Mouse (Mus musculus): ENCODE measurements around the gene Myrfl. TPM values are rescaled to one million over a fixed set of nuclear protein-coding genes. Genes with fewer than 3 reads are reported as not detected.
A peak's percentile ranks its signal among the peaks of the same experiment; 100 is the strongest.

The Myrfl gene
- total RNA-seq, 2 experiments from 2014 or later = 0.23 TPM; not detected in 1

DNA sequence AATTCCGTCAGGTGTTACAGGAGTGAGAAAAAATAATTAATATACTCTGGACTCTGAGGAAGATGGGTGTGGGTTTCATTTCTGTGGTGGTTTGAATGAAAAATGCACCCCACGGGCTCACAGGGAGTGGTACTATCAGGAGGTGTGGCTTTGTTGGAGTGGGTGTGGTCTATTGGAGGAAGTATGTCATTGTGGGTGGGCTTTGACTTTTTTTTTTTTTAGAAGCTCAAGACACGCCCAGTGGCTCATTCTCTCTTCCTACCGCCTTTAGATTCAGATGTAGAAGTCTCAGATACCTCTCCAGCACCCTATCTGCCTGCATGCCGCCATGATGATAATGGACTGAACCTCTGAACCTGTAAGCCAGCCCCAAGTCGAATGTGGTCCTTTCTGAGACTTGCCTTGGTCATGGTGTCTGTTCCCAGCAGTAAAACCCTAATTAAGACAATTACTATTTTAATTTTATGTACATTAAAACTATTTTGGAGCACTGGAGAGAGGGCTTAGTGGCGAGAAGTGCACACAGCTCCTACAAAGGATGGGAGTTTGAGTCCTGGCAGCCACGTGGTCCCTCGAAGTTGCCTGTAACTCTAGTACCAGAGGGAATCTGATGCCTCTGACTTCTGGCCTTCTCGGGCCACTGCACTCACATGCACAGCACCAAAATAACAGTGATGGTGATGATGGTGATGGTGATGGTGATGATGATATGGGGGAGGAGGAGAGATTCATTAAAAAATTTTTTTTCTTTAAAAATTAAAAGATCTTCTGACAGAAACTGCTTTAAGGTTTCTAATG, 88.0 kb downstream of the Myrfl start:
- H3K4me3 ChIP-seq = no peak overlapping the region
- DNase-seq (ENCODE audit: extremely low spot score in 1 of 2, low spot score in 2 of 2) = no peak
- H3K27ac ChIP-seq = no peak overlapping the region
- intact Hi-C loops (cut with DNase I) = no loop called here
- no peak for TF ChIP-seq CTCF (IDR thresholded peaks at IDR 0.05)

GRCm38 (mm10) chr10:116802178-116802794, 94.4 kb downstream of the Myrfl start:
- H3K27ac ChIP-seq = no peak overlapping the region
- intact Hi-C loops (cut with DNase I) = no loop called here
- no peak overlapping the region for H3K4me3 ChIP-seq
- no peak for DNase-seq (ENCODE audit: extremely low spot score in 1 of 2, low spot score in 2 of 2)
- no peak for TF ChIP-seq CTCF (IDR thresholded peaks at IDR 0.05)

GRCm38 (mm10) chr10:116801281-116801680, 95.4 kb downstream of the Myrfl start:
- no peak for TF ChIP-seq CTCF (IDR thresholded peaks at IDR 0.05)

DNA sequence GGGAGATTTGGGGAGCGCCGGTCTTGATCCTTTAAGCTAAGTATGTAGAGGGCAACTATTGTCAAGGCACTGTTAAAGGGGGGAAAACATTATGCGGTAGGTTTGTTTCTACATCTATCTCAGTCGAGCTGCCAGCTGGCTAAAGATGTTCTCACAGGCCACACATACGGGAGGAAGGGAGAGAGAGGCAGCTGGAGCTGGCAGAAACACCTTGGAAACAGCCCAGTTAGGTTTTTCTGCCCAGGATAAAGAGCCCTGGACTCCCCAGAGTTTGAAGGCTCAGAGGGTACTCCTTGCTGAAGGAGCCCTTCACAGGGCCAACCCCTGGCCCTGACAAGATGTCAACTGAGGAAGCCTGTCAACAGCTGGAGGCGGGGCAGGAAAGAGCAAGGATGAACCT, 100.7 kb downstream of the Myrfl start:
- no peak overlapping the region for H3K27ac ChIP-seq
- no peak overlapping the region for H3K4me3 ChIP-seq
- DNase-seq (ENCODE audit: extremely low spot score in 1 of 2, low spot score in 2 of 2) = no peak
- TF ChIP-seq CTCF (IDR thresholded peaks at IDR 0.05) = no peak
- intact Hi-C loops (cut with DNase I) = no loop called here

More at GRCm38 (mm10) chr10:116801281-116801680, 95.4 kb downstream of the Myrfl start:
- Histone ChIP-seq H3K27ac (no peak overlapping the region), H3K4me3 (no peak overlapping the region)
- no peak for DNase-seq (ENCODE audit: extremely low spot score in 1 of 2, low spot score in 2 of 2)
- intact Hi-C loops (cut with DNase I) = no loop called here

DNA sequence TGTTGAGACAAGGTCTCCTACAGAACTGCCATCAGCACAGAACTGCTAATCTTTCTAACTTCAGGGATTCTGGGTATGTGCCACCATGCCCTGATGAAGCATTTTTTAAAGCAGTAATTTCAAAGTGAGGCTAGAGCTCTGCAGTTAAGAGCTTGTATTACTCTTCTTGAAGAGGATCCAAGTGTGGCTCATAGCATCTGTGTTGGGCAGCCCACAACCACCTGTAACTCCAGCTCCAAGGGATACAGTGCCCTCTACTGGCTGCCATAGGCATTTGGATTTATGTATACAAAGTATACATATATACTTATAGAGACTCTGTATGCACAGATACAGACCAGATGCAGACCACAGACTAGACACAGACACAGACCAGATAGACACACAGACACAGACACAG, 107.6 kb downstream of the Myrfl start:
- DNase-seq (ENCODE audit: extremely low spot score in 1 of 2, low spot score in 2 of 2) = peak in 1 of 2 experiments; percentile 35
- intact Hi-C loops (cut with DNase I) = no loop called here
- Histone ChIP-seq H3K4me3 (no peak overlapping the region), H3K27ac (no peak overlapping the region)
- peak; percentile 61 for TF ChIP-seq CTCF (IDR thresholded peaks at IDR 0.05)

GRCm38 (mm10) chr10:116788431-116788830, 108.3 kb downstream of the Myrfl start:
- no peak for DNase-seq (ENCODE audit: extremely low spot score in 1 of 2, low spot score in 2 of 2)
- no peak overlapping the region for H3K27ac ChIP-seq
- intact Hi-C loops (cut with DNase I) = no loop called here

GRCm38 (mm10) chr10:116784098-116784497, 112.6 kb downstream of the Myrfl start:
- TF ChIP-seq CTCF (IDR thresholded peaks at IDR 0.05) = no peak
- Histone ChIP-seq H3K4me3 (no peak overlapping the region), H3K27ac (no peak overlapping the region)
- intact Hi-C loops (cut with DNase I) = no loop called here
- DNase-seq (ENCODE audit: extremely low spot score in 1 of 2, low spot score in 2 of 2) = no peak

More at GRCm38 (mm10) chr10:116788431-116788830, 108.3 kb downstream of the Myrfl start:
- H3K4me3 ChIP-seq = no peak overlapping the region
- no peak for TF ChIP-seq CTCF (IDR thresholded peaks at IDR 0.05)

DNA sequence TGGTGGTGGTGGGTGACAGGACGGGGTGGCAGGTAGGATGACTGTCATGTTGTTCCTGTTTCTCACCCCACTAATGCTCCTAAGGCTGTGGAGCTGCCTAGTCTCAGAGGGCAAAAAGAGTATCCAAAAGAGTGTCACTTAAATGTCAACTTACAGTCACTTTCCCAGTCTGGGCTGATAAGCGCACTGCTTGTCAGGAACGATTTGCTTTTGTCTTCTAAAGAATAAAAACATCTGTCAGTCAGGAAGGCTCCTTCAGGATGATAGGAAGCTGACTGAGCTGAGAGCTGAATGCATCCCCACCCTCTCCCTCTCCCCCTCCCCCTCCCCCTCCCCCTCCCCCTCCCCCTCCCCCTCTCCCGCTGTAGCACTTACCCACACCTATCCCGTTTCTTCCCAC, 113.7 kb downstream of the Myrfl start:
- DNase-seq (ENCODE audit: extremely low spot score in 1 of 2, low spot score in 2 of 2) = no peak
- no peak overlapping the region for H3K4me3 ChIP-seq

GRCm38 (mm10) chr10:116777947-116778346, 118.8 kb downstream of the Myrfl start:
- no peak for DNase-seq (ENCODE audit: extremely low spot score in 1 of 2, low spot score in 2 of 2)
- no peak overlapping the region for H3K27ac ChIP-seq
- intact Hi-C loops (cut with DNase I) = no loop called here
- no peak overlapping the region for H3K4me3 ChIP-seq
- no peak for TF ChIP-seq CTCF (IDR thresholded peaks at IDR 0.05)

More for the DNA sequence above, 113.7 kb downstream of the Myrfl start:
- intact Hi-C loops (cut with DNase I) = no loop called here
- H3K27ac ChIP-seq = no peak overlapping the region
- no peak for TF ChIP-seq CTCF (IDR thresholded peaks at IDR 0.05)

GRCm38 (mm10) chr10:116776846-116777245, 119.9 kb downstream of the Myrfl start:
- Histone ChIP-seq H3K27ac (no peak overlapping the region), H3K4me3 (no peak overlapping the region)
- intact Hi-C loops (cut with DNase I) = no loop called here
- DNase-seq (ENCODE audit: extremely low spot score in 1 of 2, low spot score in 2 of 2) = no peak
- no peak for TF ChIP-seq CTCF (IDR thresholded peaks at IDR 0.05)

DNA sequence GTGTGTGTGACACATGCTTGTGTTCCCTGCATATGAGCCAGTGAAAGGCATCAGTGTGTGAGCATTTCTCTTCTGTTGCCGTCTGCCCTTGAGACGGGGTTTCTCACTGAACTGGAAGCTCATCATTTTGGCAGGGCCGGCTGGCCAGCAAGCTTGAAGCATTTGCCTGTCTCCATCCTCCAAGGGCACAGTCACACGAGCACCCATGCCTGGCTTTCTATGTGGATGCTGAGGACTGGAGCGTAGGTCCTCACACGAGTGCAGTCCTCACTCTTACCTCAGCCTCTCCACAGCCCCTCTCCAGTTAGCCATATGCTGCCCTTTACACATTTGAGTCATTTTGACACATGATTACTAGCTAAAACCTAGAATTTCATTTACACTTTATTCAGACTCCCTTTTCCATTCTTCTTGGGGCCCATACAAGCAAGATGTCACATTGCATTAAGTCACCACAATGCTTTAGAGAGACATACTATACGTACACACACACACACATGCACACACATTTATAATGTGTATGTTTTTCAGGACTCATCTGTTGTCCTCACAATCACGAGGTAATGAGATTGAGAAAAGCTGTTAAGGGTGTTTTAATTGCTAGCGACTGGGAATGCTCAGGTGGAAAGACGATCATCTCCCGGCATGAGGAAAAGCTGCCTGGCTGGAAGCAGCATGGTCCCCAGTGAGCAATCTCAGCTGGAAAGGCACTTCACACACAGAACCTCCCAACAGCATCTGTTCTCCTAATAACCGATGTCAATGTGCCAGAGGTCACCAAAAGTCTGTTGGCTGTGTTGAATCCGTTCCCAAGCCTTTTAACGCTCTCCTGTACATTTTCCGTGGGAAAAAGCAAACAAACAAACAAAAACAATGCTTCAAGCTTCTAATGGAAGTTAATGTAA, 122.6 kb downstream of the Myrfl start:
- no peak for TF ChIP-seq CTCF (IDR thresholded peaks at IDR 0.05)
- Histone ChIP-seq H3K4me3 (no peak overlapping the region), H3K27ac (no peak overlapping the region)
- no peak for DNase-seq (ENCODE audit: extremely low spot score in 1 of 2, low spot score in 2 of 2)
- intact Hi-C loops (cut with DNase I) = no loop called here

All from left cerebral cortex, adult 2 months (tissue).